Mouse (Mus musculus): ENCODE measurements at regions not wholly inside any gene's neighbourhood (a gene's known extent, or its start where the extent isn't known, plus 50 kb on each side); places are given as distances from the start of the nearest gene placed in this dataset.

DNA sequence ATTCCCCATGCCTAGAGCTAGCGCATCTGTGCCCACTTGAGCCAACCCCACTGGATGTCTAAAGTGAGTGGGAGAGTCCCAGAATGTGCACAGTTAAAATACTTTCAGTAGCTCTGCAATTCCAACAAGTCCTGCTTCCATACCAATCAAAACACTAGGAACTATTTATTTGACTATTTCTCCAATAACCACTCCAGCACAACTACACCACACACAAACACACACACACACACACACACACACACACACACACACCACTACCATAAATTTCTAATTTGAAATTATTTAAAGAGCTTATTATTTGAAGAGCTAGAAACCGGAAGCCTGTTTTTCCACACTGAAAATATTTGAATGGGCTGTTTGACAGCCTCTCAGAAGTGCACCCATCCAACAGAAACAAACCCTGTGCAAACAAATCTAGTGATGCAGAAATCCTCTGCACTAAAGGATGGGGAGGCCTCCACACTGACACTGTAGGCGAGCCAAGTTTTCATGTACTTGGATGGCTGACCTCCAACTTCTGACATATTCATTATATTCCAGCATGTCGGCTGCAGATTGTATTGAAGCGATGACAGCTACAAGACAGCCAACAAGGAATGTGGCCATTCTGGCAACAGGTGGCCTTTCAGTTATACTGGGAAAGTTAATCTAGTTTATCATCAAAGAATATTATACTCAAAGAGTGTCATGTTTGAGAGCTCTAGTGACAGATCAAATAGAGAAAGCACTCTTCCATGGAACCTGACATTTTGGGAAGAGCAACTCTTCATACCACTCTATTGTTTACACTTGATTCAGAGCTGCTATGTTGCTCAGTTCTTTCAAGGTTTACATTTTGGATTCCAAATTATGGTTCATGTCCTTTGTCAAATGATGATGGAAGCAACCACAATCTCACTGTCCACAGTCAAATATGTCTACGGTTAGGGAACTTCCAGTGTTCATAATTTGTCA is 207.7 kb downstream of the Tle4 start:
- H3K4me1 ChIP-seq (replicated peaks) = no peaks in the 10 kb centered on the region
- no peak overlapping the region for H3K9ac ChIP-seq
- no peak for ATAC-seq (ENCODE audit: low FRiP score)
- no peak overlapping the region for H3K4me2 ChIP-seq
- WGBS = 74% methylated on average over 6 of the region's 6 CpGs
- H3K27ac ChIP-seq = no peak overlapping the region
- no peaks in the 10 kb centered on the region for H3K27me3 ChIP-seq
- H3K36me3 ChIP-seq = no peaks in the 10 kb centered on the region
- H3K9me3 ChIP-seq = no peaks in the 10 kb centered on the region
- no peak overlapping the region for H3K4me3 ChIP-seq

GRCm38 (mm10) chr19:14390914-14391313 is 206.9 kb downstream of the Tle4 start:
- Histone ChIP-seq H3K4me2 (no peak overlapping the region), H3K4me1 (replicated peaks) (no peaks in the 10 kb centered on the region), H3K9ac (no peak overlapping the region), H3K27me3 (no peaks in the 10 kb centered on the region), H3K36me3 (no peaks in the 10 kb centered on the region), H3K4me3 (no peak overlapping the region), H3K27ac (no peak overlapping the region), H3K9me3 (no peaks in the 10 kb centered on the region)
- 78% methylated on average over 2 of the region's 2 CpGs for WGBS
- no peak for ATAC-seq (ENCODE audit: low FRiP score)

Data from hindbrain, embryonic 13.5 days (tissue).